Mouse (Mus musculus) testis, postnatal 10 days (tissue): Measurements from ENCODE around the gene Plpp7.

Source experiments
- DNase-seq: peaks from one replicate; pipeline ENCODE4 v3.0.0; 2021; ENCODE audit warnings: low spot score

The Plpp7 gene

DNA sequence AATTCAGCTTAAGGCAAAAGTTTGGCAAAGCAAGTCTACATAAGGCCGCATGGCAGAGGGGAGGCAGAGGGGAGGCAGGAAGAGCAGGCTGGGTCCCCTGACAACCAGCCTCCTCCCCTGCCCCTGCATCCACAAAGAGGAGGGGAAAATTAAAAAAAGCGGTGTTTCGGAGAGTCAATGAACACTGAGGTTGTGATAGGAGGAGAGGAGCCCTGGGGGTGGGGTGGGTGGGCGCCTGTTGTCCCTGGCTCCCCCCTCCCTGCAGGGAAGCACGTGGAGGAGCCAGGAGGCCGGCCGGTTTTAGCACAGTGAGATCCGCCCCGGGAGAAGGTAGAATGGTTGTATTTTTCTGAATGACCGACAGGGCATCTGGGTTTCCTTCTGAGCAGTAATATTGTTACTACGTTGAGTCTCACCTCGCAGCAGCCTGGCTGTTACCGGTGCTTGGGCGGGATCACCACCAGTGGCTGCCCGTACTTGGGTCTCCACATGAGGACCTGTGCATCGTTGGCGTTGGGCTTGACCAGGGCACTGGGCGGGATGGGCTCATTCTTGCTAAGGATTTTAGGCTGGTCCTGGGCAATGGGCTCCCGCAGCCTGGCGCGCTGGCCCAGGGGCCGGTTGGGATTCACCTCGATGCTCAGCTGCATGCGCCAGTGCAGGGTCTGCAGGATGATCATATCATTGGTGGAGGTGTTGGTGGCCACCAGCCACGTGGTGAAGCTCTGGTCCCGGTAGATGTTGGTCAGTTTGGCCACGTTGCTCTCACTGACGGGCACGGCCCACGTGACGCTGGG lies 26.3 kb upstream of the Plpp7 start:
- DNase-seq, result no peak

GRCm38 (mm10) chr2:32070747-32071146 lies 24.6 kb upstream of the Plpp7 start:
- no peak for DNase-seq

- DNase-seq, result peak; percentile 63
Observed at GRCm38 (mm10) chr2:32074404-32074803, 20.9 kb upstream of the Plpp7 start.

- DNase-seq, result no peak
Observed at GRCm38 (mm10) chr2:32075368-32075767, 20.0 kb upstream of the Plpp7 start.

GRCm38 (mm10) chr2:32077744-32078143 lies 17.6 kb upstream of the Plpp7 start:
- no peak for DNase-seq

- no peak for DNase-seq
Observed at GRCm38 (mm10) chr2:32078522-32078921, 16.8 kb upstream of the Plpp7 start.

DNA sequence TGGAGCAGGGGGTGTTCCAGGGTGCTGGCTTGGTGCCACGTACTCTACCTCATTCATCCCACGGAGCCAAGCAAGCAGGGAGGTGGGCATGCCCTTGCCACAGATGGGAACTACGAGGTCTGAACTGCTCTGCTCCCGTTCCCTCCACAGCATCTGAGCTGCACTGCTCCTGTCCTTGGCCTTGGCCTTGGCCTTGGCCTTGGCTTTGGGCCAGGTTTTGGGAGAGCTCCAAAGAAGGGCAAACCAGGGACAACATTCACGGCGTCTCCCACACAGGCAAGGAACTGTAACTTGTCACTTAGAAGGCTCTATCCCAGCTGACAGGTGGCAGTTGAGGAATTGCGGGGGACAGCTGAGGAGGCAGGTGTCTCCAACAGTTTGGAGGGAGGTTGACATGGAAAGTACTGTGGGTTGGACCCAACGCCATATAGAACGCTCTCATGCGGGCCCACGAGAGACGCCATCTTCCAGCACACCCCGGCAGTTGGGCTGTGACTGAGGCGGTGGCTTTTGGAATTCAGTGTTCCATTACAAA lies 16.1 kb upstream of the Plpp7 start:
- peak; percentile 90 for DNase-seq

- DNase-seq, result no peak
Observed at GRCm38 (mm10) chr2:32080681-32081080, 14.6 kb upstream of the Plpp7 start.

DNA sequence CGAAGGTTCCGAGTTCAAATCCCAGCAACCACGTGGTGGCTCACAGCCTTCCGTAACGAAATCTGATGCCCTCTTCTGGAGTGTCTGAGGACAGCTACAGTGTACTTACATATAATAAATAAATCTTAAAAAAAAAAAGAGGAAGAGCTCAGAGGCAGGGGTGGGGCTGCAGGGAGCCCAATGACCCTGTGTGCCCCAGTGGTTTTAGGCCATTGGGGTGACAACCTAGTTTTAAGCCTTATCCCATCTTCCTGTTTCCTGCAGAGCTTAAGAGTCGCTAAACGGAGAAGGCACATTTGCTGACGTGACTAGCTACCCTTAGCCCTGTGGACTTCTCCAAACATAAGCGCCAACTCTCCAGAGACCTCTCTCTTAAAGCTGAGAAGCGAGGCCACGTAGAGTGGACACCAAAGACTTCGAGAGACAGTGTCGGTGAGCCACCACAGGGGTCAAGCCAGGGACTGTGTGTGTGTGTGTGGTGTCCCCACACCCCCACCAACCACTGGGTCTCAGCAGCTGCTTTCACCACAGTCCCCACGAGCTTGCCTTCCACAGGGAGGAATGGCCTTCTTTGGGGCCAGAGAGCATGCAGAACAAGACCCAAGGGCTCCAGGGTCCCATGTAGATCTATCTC lies 13.9 kb upstream of the Plpp7 start:
- DNase-seq, result no peak

DNA sequence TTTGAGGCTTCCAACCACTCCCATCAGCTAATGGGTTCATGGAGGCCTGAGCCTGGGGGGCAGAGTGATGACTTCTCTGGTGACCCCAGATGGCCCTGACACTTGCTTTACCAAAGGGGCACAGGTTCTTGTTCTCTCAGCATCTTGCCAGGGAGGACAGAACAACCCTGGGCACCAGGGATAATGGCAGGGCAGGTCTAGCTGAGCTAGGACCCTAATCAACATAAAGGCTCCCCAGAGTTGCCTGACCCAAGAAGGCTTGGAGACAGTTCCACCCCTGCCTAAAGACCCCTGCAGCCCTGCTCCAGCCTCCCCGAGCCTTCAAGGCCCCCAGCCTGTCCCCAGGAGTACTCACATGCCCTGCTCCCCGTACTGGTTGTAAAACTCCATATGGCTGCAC lies 13.1 kb upstream of the Plpp7 start:
- no peak for DNase-seq

- peak; percentile 64 for DNase-seq
Observed at GRCm38 (mm10) chr2:32083159-32084011, 11.9 kb upstream of the Plpp7 start.

DNA sequence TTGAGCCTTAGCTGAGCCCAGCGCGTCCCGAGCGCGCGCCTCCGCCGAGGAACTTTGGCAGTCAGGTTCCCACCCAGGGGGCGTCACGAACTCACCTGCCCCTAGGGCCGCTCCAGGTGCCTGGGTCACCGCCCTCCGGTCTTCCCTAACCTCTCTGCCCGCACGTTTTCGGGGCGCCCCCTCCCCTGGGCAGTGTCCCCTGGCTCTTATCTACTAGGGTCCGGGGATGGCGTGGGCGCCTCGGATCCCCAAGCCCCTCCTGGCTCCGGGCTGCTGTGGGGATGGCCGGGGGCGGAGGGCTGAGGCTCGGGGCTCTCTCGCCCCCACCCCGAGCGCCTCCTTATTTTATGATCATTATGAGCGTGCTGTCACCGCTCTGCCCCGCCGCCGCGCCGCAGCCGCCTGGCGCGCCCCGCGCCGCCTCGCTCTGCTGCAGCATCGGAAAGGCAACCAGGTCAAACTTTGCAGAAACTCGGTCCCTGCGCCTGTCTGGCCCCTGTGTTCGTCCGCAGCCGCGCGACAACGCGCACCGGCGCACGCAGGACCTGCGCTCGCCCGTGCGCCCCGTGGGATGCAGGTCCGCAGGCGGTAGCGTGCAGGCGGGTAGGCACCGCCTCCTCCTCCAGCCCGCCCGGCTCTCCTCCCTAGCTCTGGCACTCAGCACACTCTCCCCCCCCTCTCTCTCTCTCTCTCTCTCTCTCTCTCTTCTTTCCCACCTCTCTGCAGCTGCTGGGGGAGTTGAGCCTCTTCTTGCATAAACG lies 11.0 kb upstream of the Plpp7 start, which contains the start of gene Fam78a:
TSS of gene Fam78a (minus strand) at position 747 of the 761 bp plus-strand sequence.
- DNase-seq, result no peak

- DNase-seq, result no peak
Observed at GRCm38 (mm10) chr2:32084872-32085199, 10.5 kb upstream of the Plpp7 start.

GRCm38 (mm10) chr2:32085231-32085630 lies 10.1 kb upstream of the Plpp7 start:
- no peak for DNase-seq

GRCm38 (mm10) chr2:32087606-32088005 lies 7.7 kb upstream of the Plpp7 start:
- DNase-seq, result no peak

DNA sequence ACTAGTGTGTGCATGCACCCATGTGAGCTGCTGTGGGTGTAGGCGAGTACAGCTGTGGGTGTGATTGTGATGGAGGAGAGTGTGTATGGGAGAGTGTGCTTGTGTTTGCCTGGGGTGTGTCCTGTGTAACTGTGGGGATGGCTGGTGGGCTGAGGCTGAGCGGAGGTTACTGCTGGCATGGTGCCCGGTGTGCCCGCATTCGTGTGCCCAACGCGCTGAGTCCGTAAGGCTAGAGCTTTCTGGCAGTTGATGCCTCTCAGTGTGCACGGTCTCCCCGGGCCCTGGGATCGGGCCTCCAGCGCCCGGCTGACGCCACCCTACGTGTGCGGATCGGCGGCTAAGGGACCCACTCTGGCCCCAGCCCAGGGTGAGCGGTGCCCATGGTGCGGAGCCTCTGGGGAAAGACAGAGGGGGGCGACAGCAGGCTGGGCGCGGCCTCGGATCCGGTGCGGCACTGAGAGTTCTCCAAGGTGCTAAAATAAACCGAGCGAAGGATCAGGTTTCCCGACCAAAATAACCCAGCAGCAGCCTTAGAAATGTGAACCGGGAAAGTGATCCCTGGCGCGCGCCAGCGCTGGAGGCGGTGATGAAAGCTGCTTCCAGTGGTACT lies 6.9 kb upstream of the Plpp7 start:
- peak; percentile 60 for DNase-seq

DNA sequence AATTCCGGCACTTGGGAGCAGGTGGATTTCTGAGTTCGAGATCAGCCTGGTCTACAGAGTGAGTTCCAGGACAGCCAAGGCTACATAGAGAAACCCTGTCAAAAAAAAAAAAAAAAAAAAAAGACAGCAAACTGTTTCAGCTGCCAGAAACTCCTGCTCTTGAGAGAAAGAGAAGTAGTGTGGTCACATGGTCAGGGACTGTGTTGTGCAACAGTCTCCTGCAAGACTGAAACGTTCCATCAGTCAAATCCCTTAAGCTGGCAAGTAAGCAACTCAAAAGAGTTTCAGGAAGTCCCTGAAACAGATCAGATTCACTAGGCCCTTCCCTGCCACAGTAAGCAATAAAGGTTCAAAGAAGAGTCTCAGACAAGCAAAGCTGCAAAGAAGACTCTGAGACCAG lies 5.7 kb upstream of the Plpp7 start:
- DNase-seq, result no peak

- no peak for DNase-seq
Observed at GRCm38 (mm10) chr2:32090145-32090544, 5.2 kb upstream of the Plpp7 start.

GRCm38 (mm10) chr2:32091956-32092355 lies 3.4 kb upstream of the Plpp7 start:
- DNase-seq, result no peak

GRCm38 (mm10) chr2:32094001-32094707 lies 1.2 kb upstream of the Plpp7 start:
- no peak for DNase-seq

DNA sequence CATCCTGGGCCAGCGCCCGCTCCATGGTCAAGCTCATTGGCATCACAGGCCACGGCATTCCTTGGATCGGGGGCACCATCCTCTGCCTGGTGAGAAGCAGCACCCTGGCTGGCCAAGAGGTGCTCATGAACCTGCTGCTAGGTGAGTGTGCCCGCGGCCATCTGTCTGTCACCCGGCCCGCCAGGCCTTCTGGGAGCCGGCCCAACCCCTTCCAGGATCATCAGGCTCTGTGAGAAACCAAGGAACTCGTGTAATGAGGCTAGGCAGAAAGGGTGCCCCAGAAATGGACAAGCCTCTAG lies 743 bp downstream of the Plpp7 start:
- DNase-seq, result no peak
